Mouse (Mus musculus): ENCODE results near the gene Nob1. TPM values are rescaled to one million over a fixed set of nuclear protein-coding genes. Genes with fewer than 3 reads are reported as not detected.
A peak's percentile ranks its signal among the peaks of the same experiment; 100 is the strongest.

Gene Nob1
- polyA plus RNA-seq, 1 experiment from 2014 or later = 92.9 TPM

DNA sequence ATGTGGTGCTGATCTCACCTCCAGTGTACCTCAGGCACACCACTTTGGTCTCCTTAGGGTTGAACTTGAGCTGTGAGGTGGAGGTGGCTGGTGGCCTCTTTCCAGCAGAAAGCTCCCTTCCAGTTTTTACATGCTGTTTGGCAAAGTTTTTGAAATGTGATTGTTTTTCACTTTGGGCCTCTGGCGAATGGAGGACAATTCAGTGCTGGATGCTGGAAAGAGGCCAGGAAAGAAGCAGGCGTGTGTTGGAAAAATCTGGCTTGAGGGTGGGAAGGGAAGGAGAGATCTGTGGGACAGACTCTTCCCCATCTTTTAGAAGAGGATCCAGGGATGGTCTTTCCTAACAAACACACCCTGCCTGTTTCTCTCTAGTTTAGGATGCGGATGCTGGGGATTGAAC is 19.8 kb upstream of the Nob1 start:
- no peak overlapping the region for H3K9ac ChIP-seq (ENCODE audit: low read depth, low read length)
- H3K4me1 ChIP-seq (replicated peaks; ENCODE audit: control insufficient read depth, insufficient read depth, low read length) = peaks cover 17% of the 10 kb centered on the region
- no peak overlapping the region for H3K27ac ChIP-seq (ENCODE audit: low read depth, low read length)
- no peaks in the 10 kb centered on the region for H3K9me3 ChIP-seq (ENCODE audit: control insufficient read depth, low read length)
- ATAC-seq (replicated peaks; ENCODE audit: low FRiP score) = no peak
- H3K4me3 ChIP-seq (ENCODE audit: low read depth, low read length) = no peak overlapping the region
- no peaks in the 10 kb centered on the region for H3K27me3 ChIP-seq (replicated peaks; ENCODE audit: control insufficient read depth, insufficient read depth, low read length)
- no peak overlapping the region for H3K4me2 ChIP-seq
- WGBS = 89% methylated on average over 3 of the region's 3 CpGs
- no peak for DNase-seq (ENCODE audit: low spot score)
- H3K36me3 ChIP-seq (ENCODE audit: control insufficient read depth, insufficient read depth, low read length) = no peaks in the 10 kb centered on the region

DNA sequence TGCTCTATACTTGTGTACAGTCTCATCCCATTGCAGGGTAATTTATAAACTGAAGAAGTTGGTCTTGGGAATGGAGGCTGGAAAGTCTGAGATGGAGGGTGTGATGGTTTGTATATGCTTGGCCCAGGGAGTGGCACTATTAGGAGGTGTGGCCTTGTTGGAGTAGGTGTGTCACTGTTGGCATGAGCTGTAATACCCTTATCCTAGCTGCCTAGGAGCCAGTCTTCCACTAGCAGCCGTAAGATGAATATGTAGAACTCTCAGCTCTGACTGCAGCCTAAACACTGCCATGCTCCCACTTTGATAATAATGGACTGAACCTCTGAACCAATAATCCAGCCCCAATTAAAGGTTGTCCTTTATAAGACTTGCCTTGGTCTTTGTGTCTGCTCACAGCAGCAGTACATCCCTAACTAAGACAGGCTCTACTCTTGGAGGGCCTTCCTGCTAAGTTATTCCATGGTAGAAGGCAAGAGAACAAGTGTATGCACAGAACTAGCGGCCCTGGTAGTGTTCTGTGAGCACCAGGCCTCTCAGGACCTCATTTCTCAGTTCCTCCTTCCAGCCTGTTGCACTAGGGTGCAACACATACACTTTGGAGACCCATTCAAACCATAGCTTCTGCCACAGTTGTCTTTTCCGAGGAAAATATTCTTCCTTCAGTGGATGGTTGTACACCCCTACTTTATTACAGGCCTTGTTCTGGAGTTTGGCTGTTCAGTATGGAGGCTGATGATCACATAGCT is 15.2 kb upstream of the Nob1 start:
- no peak overlapping the region for H3K4me2 ChIP-seq
- H3K36me3 ChIP-seq (ENCODE audit: control insufficient read depth, insufficient read depth, low read length) = no peaks in the 10 kb centered on the region
- no peak overlapping the region for H3K27ac ChIP-seq (ENCODE audit: low read depth, low read length)
- DNase-seq (ENCODE audit: low spot score) (no peak), ATAC-seq (replicated peaks; ENCODE audit: low FRiP score) (no peak)
- H3K4me3 ChIP-seq (ENCODE audit: low read depth, low read length) = no peak overlapping the region
- no peak overlapping the region for H3K9ac ChIP-seq (ENCODE audit: low read depth, low read length)
- H3K27me3 ChIP-seq (replicated peaks; ENCODE audit: control insufficient read depth, insufficient read depth, low read length) = no peaks in the 10 kb centered on the region
- H3K4me1 ChIP-seq (replicated peaks; ENCODE audit: control insufficient read depth, insufficient read depth, low read length) = peaks cover 21% of the 10 kb centered on the region
- 79% methylated on average over 3 of the region's 3 CpGs for WGBS
- no peaks in the 10 kb centered on the region for H3K9me3 ChIP-seq (ENCODE audit: control insufficient read depth, low read length)

DNA sequence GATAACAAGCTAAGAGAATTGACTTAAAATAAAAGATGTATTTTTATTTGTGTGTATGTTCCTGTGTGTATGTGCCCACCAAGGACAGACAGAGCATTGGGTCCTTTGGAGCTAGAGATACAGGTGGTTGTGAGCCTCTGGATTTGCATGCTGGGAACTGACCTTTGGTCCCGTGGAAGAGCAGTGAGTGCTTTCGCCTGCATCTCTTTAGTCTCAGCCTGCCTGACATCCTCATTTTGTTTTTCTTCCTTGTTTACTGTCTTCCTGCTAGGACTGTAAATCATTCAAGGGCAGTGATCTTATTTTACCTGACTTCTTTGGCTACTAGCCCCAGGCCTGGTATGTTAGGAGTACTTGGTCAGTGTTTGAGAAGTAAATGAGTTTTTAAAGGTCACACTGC is 12.9 kb upstream of the Nob1 start:
- H3K27me3 ChIP-seq (replicated peaks; ENCODE audit: control insufficient read depth, insufficient read depth, low read length) = no peaks in the 10 kb centered on the region

DNA sequence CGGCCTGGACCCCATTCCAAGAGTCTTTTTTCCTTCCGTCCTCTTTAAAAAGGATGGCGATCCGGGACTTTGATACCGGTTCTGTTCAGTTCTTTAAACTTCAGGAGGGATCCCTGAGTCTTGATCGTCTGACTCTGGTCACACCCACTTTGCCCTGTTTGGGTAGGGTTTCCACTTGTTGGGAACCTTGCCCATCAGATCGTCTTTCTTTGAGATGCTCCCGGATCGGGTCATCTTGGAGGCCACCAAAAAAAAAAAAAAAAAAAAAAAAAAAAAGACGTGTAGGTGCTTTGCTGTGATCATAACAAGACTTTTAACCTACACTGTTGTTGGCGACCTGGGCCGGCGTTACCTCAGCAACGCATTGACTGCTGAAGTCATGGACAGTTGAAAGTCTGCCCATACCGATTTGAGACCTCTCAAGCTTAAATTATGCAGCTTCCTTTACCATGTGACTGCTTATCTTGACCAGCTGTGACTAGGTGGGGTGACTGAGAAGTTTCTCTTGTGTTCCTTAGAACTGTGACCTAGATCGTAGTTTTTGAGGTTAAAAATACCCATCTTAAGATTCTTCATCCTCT is 12.1 kb upstream of the Nob1 start:
- DNase-seq (ENCODE audit: low spot score) = peak; percentile 54
- Histone ChIP-seq H3K36me3 (ENCODE audit: control insufficient read depth, insufficient read depth, low read length) (no peaks in the 10 kb centered on the region), H3K9ac (ENCODE audit: low read depth, low read length) (peak overlapping the region; percentile 83), H3K27me3 (replicated peaks; ENCODE audit: control insufficient read depth, insufficient read depth, low read length) (no peaks in the 10 kb centered on the region), H3K4me1 (replicated peaks; ENCODE audit: control insufficient read depth, insufficient read depth, low read length) (peaks cover 21% of the 10 kb centered on the region), H3K4me2 (peak overlapping the region; percentile 83), H3K27ac (ENCODE audit: low read depth, low read length) (peak overlapping the region; percentile 93), H3K9me3 (ENCODE audit: control insufficient read depth, low read length) (no peaks in the 10 kb centered on the region), H3K4me3 (ENCODE audit: low read depth, low read length) (peak overlapping the region; percentile 89)
- peak; percentile 78 for ATAC-seq (replicated peaks; ENCODE audit: low FRiP score)
- 6% methylated on average over 16 of the region's 16 CpGs for WGBS

More for the DNA sequence above, 12.9 kb upstream of the Nob1 start:
- H3K4me2 ChIP-seq = peak overlapping the region; percentile 83
- DNase-seq (ENCODE audit: low spot score) (no peak), ATAC-seq (replicated peaks; ENCODE audit: low FRiP score) (no peak)
- no peaks in the 10 kb centered on the region for H3K36me3 ChIP-seq (ENCODE audit: control insufficient read depth, insufficient read depth, low read length)
- peak overlapping the region; percentile 89; the same call in 1 of the 2 replicates for H3K4me3 ChIP-seq (ENCODE audit: low read depth, low read length)
- 0 out of 2 replicates have a peak overlapping the region, but pooled peaks have one; percentile 32 for H3K9ac ChIP-seq (ENCODE audit: low read depth, low read length)
- 74% methylated on average over 2 of the region's 2 CpGs for WGBS
- peak overlapping the region; percentile 93 for H3K27ac ChIP-seq (ENCODE audit: low read depth, low read length)
- no peaks in the 10 kb centered on the region for H3K9me3 ChIP-seq (ENCODE audit: control insufficient read depth, low read length)
- peaks cover 21% of the 10 kb centered on the region for H3K4me1 ChIP-seq (replicated peaks; ENCODE audit: control insufficient read depth, insufficient read depth, low read length)

DNA sequence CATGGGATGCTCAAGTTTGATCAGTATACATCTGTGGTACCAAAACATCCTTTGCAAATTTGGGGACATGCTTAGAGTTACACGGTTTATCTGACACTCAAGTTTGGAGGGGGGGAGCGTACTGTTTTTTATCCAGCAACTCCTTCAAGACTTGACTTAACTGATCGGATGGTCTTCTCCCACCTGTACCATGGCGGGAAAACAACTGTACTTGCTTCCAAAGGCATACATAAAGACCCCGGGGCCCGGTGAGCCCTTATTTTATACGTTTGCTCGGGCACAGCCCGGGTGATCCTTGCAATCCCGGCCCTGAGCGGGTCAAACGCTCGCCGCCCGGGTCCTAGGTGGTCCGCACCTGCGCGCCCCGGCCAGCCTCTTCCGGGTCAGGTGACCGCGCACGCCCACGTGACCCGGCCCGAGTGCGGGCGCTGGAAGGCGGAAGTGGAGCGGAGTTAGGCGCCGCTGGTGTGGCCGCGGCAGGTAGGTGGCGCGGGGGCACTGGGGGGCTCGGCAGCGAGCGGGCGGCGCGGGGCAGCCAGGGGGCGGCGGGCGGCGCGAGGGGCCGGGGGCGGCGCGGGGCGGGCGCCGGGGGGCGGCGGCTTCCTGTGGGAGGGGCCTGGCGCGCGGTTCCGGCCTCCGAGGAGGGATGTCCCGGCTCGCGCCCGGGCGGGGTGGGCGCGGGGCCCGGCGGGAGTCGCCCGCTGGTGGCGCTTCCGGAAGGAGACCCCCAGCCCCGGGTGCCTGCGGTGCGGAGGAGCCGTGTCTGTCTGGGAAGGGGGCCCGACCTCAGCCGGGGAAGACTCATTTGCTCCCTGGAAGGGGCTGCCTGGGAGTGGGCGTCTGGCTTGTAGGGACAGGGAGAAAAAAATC is 11.3 kb upstream of the Nob1 start, which contains the start of gene Wwp2:
TSS of gene Wwp2 (plus strand) at position 404 of the 870 bp plus-strand sequence.
- under 1% methylated on average over 55 of the region's 81 CpGs for WGBS
- H3K4me2 ChIP-seq = peak within 1 kb of the TSS; percentile 83
- DNase-seq (ENCODE audit: low spot score) (peak; percentile 86), ATAC-seq (replicated peaks; ENCODE audit: low FRiP score) (peak; percentile 80)
- H3K4me3 ChIP-seq (ENCODE audit: low read depth, low read length) = peak within 1 kb of the TSS; percentile 89
- no peaks in the 10 kb centered on the region for H3K36me3 ChIP-seq (ENCODE audit: control insufficient read depth, insufficient read depth, low read length)
- peaks cover 21% of the 10 kb centered on the region for H3K4me1 ChIP-seq (replicated peaks; ENCODE audit: control insufficient read depth, insufficient read depth, low read length)
- H3K9me3 ChIP-seq (ENCODE audit: control insufficient read depth, low read length) = no peaks in the 10 kb centered on the region
- H3K9ac ChIP-seq (ENCODE audit: low read depth, low read length) = peak within 1 kb of the TSS; percentile 83
- H3K27me3 ChIP-seq (replicated peaks; ENCODE audit: control insufficient read depth, insufficient read depth, low read length) = no peaks in the 10 kb centered on the region
- H3K27ac ChIP-seq (ENCODE audit: low read depth, low read length) = peak within 1 kb of the TSS; percentile 93

DNA sequence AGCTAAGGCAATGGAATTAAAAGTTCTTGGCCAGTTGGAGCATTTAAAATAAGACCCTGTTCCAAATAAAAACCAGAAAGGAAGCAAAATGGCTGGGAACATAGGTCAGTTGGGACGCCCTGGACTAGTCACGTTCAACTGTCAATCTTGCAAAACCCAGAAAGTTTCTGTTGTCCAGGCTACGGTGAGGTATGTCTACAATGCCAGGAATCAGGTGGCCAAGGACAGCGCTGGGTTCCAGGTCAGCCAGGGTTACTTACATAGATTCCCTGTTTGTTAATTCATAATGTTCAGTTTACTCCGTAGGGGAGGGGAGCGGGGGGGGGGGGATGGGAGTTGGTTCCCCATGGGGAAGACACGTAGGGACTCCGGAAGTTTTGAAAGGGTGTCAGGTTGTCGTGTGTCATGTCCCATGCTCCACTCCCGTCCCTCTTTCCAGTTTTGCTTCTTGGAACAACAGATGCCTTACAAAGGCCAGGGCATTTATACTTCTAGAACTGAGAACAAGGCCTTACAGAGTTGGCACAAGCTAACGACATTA is 10.6 kb upstream of the Nob1 start:
- H3K27ac ChIP-seq (ENCODE audit: low read depth, low read length) = peak overlapping the region; percentile 93
- peaks cover 21% of the 10 kb centered on the region for H3K4me1 ChIP-seq (replicated peaks; ENCODE audit: control insufficient read depth, insufficient read depth, low read length)
- no peaks in the 10 kb centered on the region for H3K27me3 ChIP-seq (replicated peaks; ENCODE audit: control insufficient read depth, insufficient read depth, low read length)
- ATAC-seq (replicated peaks; ENCODE audit: low FRiP score) = peak; percentile 6; the same call in 1 of the 2 replicates
- WGBS = 25% methylated on average over 11 of the region's 11 CpGs
- H3K36me3 ChIP-seq (ENCODE audit: control insufficient read depth, insufficient read depth, low read length) = no peaks in the 10 kb centered on the region
- peak overlapping the region; percentile 76 for H3K4me2 ChIP-seq
- no peaks in the 10 kb centered on the region for H3K9me3 ChIP-seq (ENCODE audit: control insufficient read depth, low read length)
- peak overlapping the region; percentile 83 for H3K9ac ChIP-seq (ENCODE audit: low read depth, low read length)
- peak overlapping the region; percentile 89 for H3K4me3 ChIP-seq (ENCODE audit: low read depth, low read length)
- DNase-seq (ENCODE audit: low spot score) = peak; percentile 47

DNA sequence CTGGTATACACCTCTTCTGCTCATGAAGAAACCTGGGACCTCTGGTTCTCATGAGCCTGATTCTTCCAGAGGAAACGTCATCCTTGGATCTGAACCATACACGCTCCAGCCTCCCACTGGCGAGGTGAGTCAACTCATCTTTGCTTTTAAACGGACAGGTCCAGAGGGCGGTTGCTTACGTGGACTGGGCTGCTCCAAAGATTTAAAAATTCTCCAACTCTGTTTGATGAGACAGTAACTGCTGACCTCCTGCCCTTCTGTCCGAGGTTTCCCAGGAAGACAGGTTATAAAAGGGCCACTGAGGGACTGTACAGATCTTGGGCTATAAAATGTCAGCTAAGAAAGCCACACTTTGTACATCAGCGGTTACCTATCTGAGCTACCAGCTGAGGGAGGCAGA is 6.0 kb upstream of the Nob1 start:
- Histone ChIP-seq H3K9ac (ENCODE audit: low read depth, low read length) (no peak overlapping the region), H3K4me3 (ENCODE audit: low read depth, low read length) (no peak overlapping the region), H3K4me1 (replicated peaks; ENCODE audit: control insufficient read depth, insufficient read depth, low read length) (peaks cover 5% of the 10 kb centered on the region; the same call in 1 of the 2 replicates), H3K4me2 (no peak overlapping the region), H3K27me3 (replicated peaks; ENCODE audit: control insufficient read depth, insufficient read depth, low read length) (no peaks in the 10 kb centered on the region), H3K9me3 (ENCODE audit: control insufficient read depth, low read length) (no peaks in the 10 kb centered on the region), H3K27ac (ENCODE audit: low read depth, low read length) (no peak overlapping the region), H3K36me3 (ENCODE audit: control insufficient read depth, insufficient read depth, low read length) (no peaks in the 10 kb centered on the region)
- DNase-seq (ENCODE audit: low spot score) (no peak), ATAC-seq (replicated peaks; ENCODE audit: low FRiP score) (no peak)
- WGBS = 78% methylated on average over 8 of the region's 8 CpGs

DNA sequence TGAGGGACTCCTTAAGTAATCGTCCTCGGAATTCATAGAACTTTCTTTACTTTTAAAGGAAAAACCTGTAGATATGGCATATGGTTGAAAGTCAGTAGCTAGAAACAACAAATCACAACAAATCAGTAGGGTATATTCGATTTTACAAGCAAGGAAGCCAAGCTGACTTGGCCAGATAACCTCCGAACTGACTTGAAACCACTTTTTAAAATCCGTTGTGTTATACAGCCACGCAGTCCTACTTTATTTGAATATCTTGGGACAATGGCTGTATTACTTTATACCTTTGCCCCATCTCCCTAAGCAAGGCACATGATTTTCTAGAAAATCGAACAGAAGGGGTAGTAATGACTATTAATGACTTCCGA is 363 bp upstream of the Nob1 start:
- Histone ChIP-seq H3K27me3 (replicated peaks; ENCODE audit: control insufficient read depth, insufficient read depth, low read length) (no peaks in the 10 kb centered on the region), H3K27ac (ENCODE audit: low read depth, low read length) (no peak overlapping the region), H3K4me1 (replicated peaks; ENCODE audit: control insufficient read depth, insufficient read depth, low read length) (peaks cover 20% of the 10 kb centered on the region), H3K4me3 (ENCODE audit: low read depth, low read length) (peak overlapping the region; percentile 92), H3K36me3 (ENCODE audit: control insufficient read depth, insufficient read depth, low read length) (peaks cover 20% of the 10 kb centered on the region), H3K9ac (ENCODE audit: low read depth, low read length) (no peak overlapping the region), H3K4me2 (0 out of 2 replicates have a peak overlapping the region, but pooled peaks have one; percentile 79), H3K9me3 (ENCODE audit: control insufficient read depth, low read length) (no peaks in the 10 kb centered on the region)
- 35% methylated on average over 8 of the region's 8 CpGs for WGBS
- DNase-seq (ENCODE audit: low spot score) = no peak
- no peak for ATAC-seq (replicated peaks; ENCODE audit: low FRiP score)
